In the genomic region with DNA sequence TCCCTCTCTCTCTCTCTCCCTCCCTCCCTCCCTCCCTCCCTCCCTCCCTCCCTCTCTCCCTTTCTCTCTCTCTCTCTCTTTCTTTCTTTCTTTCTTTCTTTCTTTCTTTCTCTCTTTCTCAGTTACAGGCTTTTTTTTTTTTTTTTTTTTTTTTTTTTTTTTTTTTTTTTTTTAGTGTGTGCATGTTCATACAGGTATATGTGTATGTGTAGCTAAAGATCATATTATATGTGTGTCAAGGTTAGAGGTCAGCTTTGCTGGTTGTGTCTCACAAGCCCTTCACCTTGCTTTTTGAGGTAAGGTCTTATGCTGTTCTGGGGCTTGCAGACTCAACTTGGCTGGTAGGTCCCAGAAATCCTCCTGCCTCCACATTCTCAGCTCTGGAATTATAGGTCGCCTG, we compare ENCODE assay signal across 1 mouse cellular context.
TF ChIP-seq lines count a peak whose summit lies in the region.

No protein-coding gene starts in this region.

TF ChIP-seq in MEL, 35 proteins besides CTCF, POLR2A, EP300 and RAD21 (continued from another document):
- no peak for TF ChIP-seq CHD2 (IDR thresholded peaks at IDR 0.05; ENCODE audit: low read length)
- 0 out of 2 replicates have a peak, but pooled peaks have one; percentile 10 for TF ChIP-seq HCFC1 (IDR thresholded peaks at IDR 0.05; ENCODE audit: low read depth, low read length)
- 0 out of 2 replicates have a peak, but pooled peaks have one; percentile 3 for TF ChIP-seq MAZ (IDR thresholded peaks at IDR 0.05; ENCODE audit: low read depth, low read length)
- TF ChIP-seq GATA1 (IDR thresholded peaks at IDR 0.05; ENCODE audit: low read depth, low read length) = no peak
- no peak for TF ChIP-seq GABPA (IDR thresholded peaks at IDR 0.05; ENCODE audit: low read depth, low read length)
- TF ChIP-seq ZMIZ1 (IDR thresholded peaks at IDR 0.05; ENCODE audit: low read depth, low read length) = no peak
- TF ChIP-seq POLR2AphosphoS2 (IDR thresholded peaks at IDR 0.05; ENCODE audit: low read length) = no peak
- no peak for TF ChIP-seq JUND (IDR thresholded peaks at IDR 0.05; ENCODE audit: low read depth, low read length)
- TF ChIP-seq RCOR1 (IDR thresholded peaks at IDR 0.05; ENCODE audit: low read depth, low read length) = no peak
- TF ChIP-seq SIN3A (IDR thresholded peaks at IDR 0.05; ENCODE audit: low read length) = no peak
- TF ChIP-seq TBP (IDR thresholded peaks at IDR 0.05; ENCODE audit: low read depth, low read length) = no peak
- no peak for TF ChIP-seq ELF1 (IDR thresholded peaks at IDR 0.05; ENCODE audit: low read depth, low read length)
